Mouse (Mus musculus) heart, adult 2 months (tissue): ENCODE measurements around the gene Adh4.

ENCODE experiments used
- CTCF ChIP-seq: fragments of 200-600 bp; IDR thresholded peaks from 2 replicates; pipeline ENCODE4 v1.8.1; 2022; ENCODE audit warnings: antibody characterized with exemption, mild to moderate bottlenecking, moderate library complexity
- EP300 ChIP-seq: fragments of 200-500 bp; IDR thresholded peaks from 2 replicates; pipeline ENCODE4 v1.6.1; 2011; ENCODE audit warnings: low read depth, low read length, control low read depth; ENCODE audit not compliant: insufficient read depth
- POLR2A ChIP-seq: fragments of 200-500 bp; IDR thresholded peaks from 2 replicates; pipeline ENCODE4 v1.6.1; 2011; ENCODE audit warnings: mild to moderate bottlenecking, low read depth, low read length, control low read depth; ENCODE audit not compliant: insufficient read depth

GRCm38 (mm10) chr3:138373920-138374319 is 41.3 kb upstream of the Adh4 start:
- no peak for TF ChIP-seq POLR2A
- TF ChIP-seq EP300: no peak
- TF ChIP-seq CTCF: no peak
